Mouse (Mus musculus) urinary bladder, postnatal 25 days (tissue): Measurements from ENCODE around the gene Gm21173.
"Not testable (repeated sequence)": the region's sequence is repeated elsewhere in the genome, so short reads cannot be mapped to it uniquely, and the experiment has no call there.

ENCODE experiments used
- DNase-seq: peaks from one replicate; pipeline ENCODE4 v3.0.0; 2022; ENCODE audit warnings: low spot score

Gm21173 gene

GRCm38 (mm10) chrY:76761300-76761699 lies at the start of gene Gm21173:
Gene Gm21173 (plus strand): TSS chrY:76761600.
- DNase-seq, result not testable (repeated sequence)
